Mouse (Mus musculus): Measurements from ENCODE around the gene Gm20671. TPM values are rescaled to one million over a fixed set of nuclear protein-coding genes. Genes with fewer than 3 reads are reported as not detected.

Gene Gm20671
- polyA plus RNA-seq, 1 experiment from 2014 or later: not detected

GRCm38 (mm10) chr5:32697208-32697867 lies 129.6 kb downstream of the Gm20671 start:
- 74% methylated on average over 5 of the region's 5 CpGs for WGBS
- H3K36me3 ChIP-seq (ENCODE audit: control insufficient read depth, insufficient read depth, low read length): no peaks in the 10 kb centered on the region
- ATAC-seq (ENCODE audit: low read depth): no peak

GRCm38 (mm10) chr5:32693411-32693810 lies 133.5 kb downstream of the Gm20671 start:
- H3K4me1 ChIP-seq (ENCODE audit: control insufficient read depth, insufficient read depth, low read length): no peaks in the 10 kb centered on the region
- H3K27me3 ChIP-seq (replicated peaks; ENCODE audit: control insufficient read depth, insufficient read depth, low read length): no peaks in the 10 kb centered on the region
- H3K9ac ChIP-seq (ENCODE audit: low read depth, low read length): no peak overlapping the region
- H3K4me2 ChIP-seq (ENCODE audit: low read depth, low read length): no peak overlapping the region
- H3K9me3 ChIP-seq (ENCODE audit: control insufficient read depth, low read length): no peaks in the 10 kb centered on the region
- 65% methylated on average over 2 of the region's 2 CpGs for WGBS
- ATAC-seq (ENCODE audit: low read depth): no peak
- no peak overlapping the region for H3K4me3 ChIP-seq (ENCODE audit: low read depth, low read length)
- no peaks in the 10 kb centered on the region for H3K36me3 ChIP-seq (ENCODE audit: control insufficient read depth, insufficient read depth, low read length)
- DNase-seq (ENCODE audit: low spot score): no peak
- no peak overlapping the region for H3K27ac ChIP-seq (replicated peaks; ENCODE audit: low read depth, low read length)

More at GRCm38 (mm10) chr5:32697208-32697867, 129.6 kb downstream of the Gm20671 start:
- Histone ChIP-seq H3K4me3 (ENCODE audit: low read depth, low read length) (no peak overlapping the region), H3K27me3 (replicated peaks; ENCODE audit: control insufficient read depth, insufficient read depth, low read length) (no peaks in the 10 kb centered on the region), H3K4me2 (ENCODE audit: low read depth, low read length) (no peak overlapping the region), H3K4me1 (ENCODE audit: control insufficient read depth, insufficient read depth, low read length) (no peaks in the 10 kb centered on the region), H3K9ac (ENCODE audit: low read depth, low read length) (no peak overlapping the region), H3K27ac (replicated peaks; ENCODE audit: low read depth, low read length) (no peak overlapping the region), H3K9me3 (ENCODE audit: control insufficient read depth, low read length) (no peaks in the 10 kb centered on the region)
- DNase-seq (ENCODE audit: low spot score): no peak

Other genes starting within 250 kb of the Gm20671 start
- gene Yes1, start 215.9 kb downstream of the Gm20671 start, polyA plus RNA-seq (2014; fragmentation: Nextera tagmentation; extraction: Ambion mirVana): 31.5 and 32.2 TPM in 2 replicates
- 52.5 and 57.7 TPM in 2 replicates for gene Pisd, start 41.5 kb downstream of the Gm20671 start, polyA plus RNA-seq (2014; fragmentation: Nextera tagmentation; extraction: Ambion mirVana)
- gene Prr14l, start 27.1 kb upstream of the Gm20671 start, polyA plus RNA-seq (2014; fragmentation: Nextera tagmentation; extraction: Ambion mirVana): 11.6 and 14.0 TPM in 2 replicates
- 18.3 and 21.0 TPM in 2 replicates for gene Depdc5, start 36.6 kb upstream of the Gm20671 start, polyA plus RNA-seq (2014; fragmentation: Nextera tagmentation; extraction: Ambion mirVana)
- 395 and 410 TPM in 2 replicates for gene Ywhah, start 191.7 kb upstream of the Gm20671 start, polyA plus RNA-seq (2014; fragmentation: Nextera tagmentation; extraction: Ambion mirVana)